Comparison of ENCODE assay signal across 24 mouse cellular contexts in genomic region chr2:119152255-119152654, GRCm38 (mm10). TPM values are rescaled to one million over a fixed set of nuclear protein-coding genes. Genes with fewer than 3 reads are reported as not detected.
A peak's percentile ranks its signal among the peaks of the same experiment; 100 is the strongest.
DNase-seq lines count a peak whose midpoint lies in the region; ATAC-seq lines count a peak whose summit lies in the region.
"Had no signal": no experiment of that assay in that cellular context is flagged by ENCODE, and none has a peak within 500 bp of the region (broad histone marks: within the 10 kb centered on the region; RNA-seq: fewer than 3 reads in every experiment).

No protein-coding gene starts in this region.

- no peak overlapping the region for H3K27ac ChIP-seq in heart, embryonic 13.5 days (replicated peaks)
- H3K27ac ChIP-seq: embryonic facial prominence, embryonic 15.5 days; forebrain, embryonic 10.5 days; forebrain, embryonic 15.5 days; heart, adult 2 months; heart, embryonic 15.5 days; hindbrain, embryonic 10.5 days; hindbrain, embryonic 14.5 days; intestine, embryonic 15.5 days had no signal

- H3K4me3 ChIP-seq in heart, embryonic 13.5 days: no peak overlapping the region
- H3K4me3 ChIP-seq: embryonic facial prominence, embryonic 15.5 days; erythroblast, embryonic 14.5 days; forebrain, embryonic 10.5 days; forebrain, embryonic 15.5 days; heart, adult 2 months; heart, embryonic 15.5 days; hindbrain, embryonic 10.5 days; intestine, embryonic 15.5 days had no signal

- H3K36me3 ChIP-seq in heart, embryonic 13.5 days: peaks cover 72% of the 10 kb centered on the region

- no peaks in the 10 kb centered on the region for H3K9me3 ChIP-seq in heart, embryonic 13.5 days
- H3K9me3 ChIP-seq: embryonic facial prominence, embryonic 15.5 days; forebrain, embryonic 10.5 days; forebrain, embryonic 15.5 days; heart, embryonic 15.5 days; hindbrain, embryonic 10.5 days; intestine, embryonic 15.5 days had no signal

- H3K4me2 ChIP-seq in heart, embryonic 13.5 days: 0 out of 2 replicates have a peak overlapping the region, but pooled peaks have one; percentile 2
- H3K4me2 ChIP-seq: embryonic facial prominence, embryonic 15.5 days; forebrain, embryonic 15.5 days; heart, embryonic 15.5 days; hindbrain, embryonic 14.5 days; intestine, embryonic 15.5 days had no signal

- DNase-seq in adrenal gland, postnatal 10 days: peak; percentile 64
- no peak for DNase-seq in adrenal gland, adult 18-20 months (ENCODE audit: low spot score in 2 of 2)
- DNase-seq in heart, adult 11 months: no peak
- peak; percentile 68 for DNase-seq in retina, adult 2 months (ENCODE audit: low read depth, low spot score)
- no peak for DNase-seq in retina, postnatal 1 day
- DNase-seq in kidney, postnatal 36 days: no peak
- DNase-seq: adrenal gland, adult 8-10 months; B cell, adult 2 months; cerebellum, adult 8-10 months; cerebellum, postnatal 14 days; embryo, embryonic 11 days; gastrocnemius, postnatal 10 days; heart, adult 2 months had no signal

- WGBS in heart, embryonic 13.5 days: 33% methylated on average over 6 of the region's 6 CpGs

- no peak for ATAC-seq in heart, embryonic 13.5 days (ENCODE audit: extremely low read depth, insufficient number of reproducible peaks, low FRiP score, low TSS enrichment)
- ATAC-seq: CD4-positive, CD25-positive, alpha-beta regulatory T cell, adult 4 months; forebrain, embryonic 15.5 days; intestine, embryonic 15.5 days had no signal

- H3K27me3 ChIP-seq in heart, embryonic 13.5 days (replicated peaks): no peaks in the 10 kb centered on the region
- H3K27me3 ChIP-seq: embryonic facial prominence, embryonic 15.5 days; forebrain, embryonic 15.5 days; heart, embryonic 15.5 days; intestine, embryonic 15.5 days had no signal

- peaks cover 24% of the 10 kb centered on the region for H3K4me1 ChIP-seq in heart, embryonic 13.5 days

- H3K9ac ChIP-seq in heart, embryonic 13.5 days: 0 out of 2 replicates have a peak overlapping the region, but pooled peaks have one; percentile 47
- H3K9ac ChIP-seq: embryonic facial prominence, embryonic 15.5 days; forebrain, embryonic 15.5 days; heart, embryonic 15.5 days; hindbrain, embryonic 14.5 days; intestine, embryonic 15.5 days had no signal

RNA-seq across cellular contexts. Expression of gene Rmdn3, which starts 4.6 kb away (rescaled TPM):
- 10 to 100 TPM; 77.3 to 78.7 TPM for total RNA-seq in adrenal gland, postnatal 10 days (2021)
- 100 to 1,000 TPM in 1 of 2 experiments, 10 to 100 TPM in 1; 72.4 to 101 TPM for total RNA-seq in adrenal gland, adult 18-20 months (2021)
- 23.3 and 26.6 TPM in 2 replicates for polyA plus RNA-seq in heart, embryonic 13.5 days (2015; fragmentation: Nextera tagmentation; extraction: Ambion mirVana)

RNA-seq across cellular contexts. Expression of gene Gchfr, which starts 15.3 kb away (rescaled TPM):
- 10 to 100 TPM; 25.9 to 43.2 TPM for total RNA-seq in adrenal gland, postnatal 10 days (2021)
- 10 to 100 TPM; 24.3 to 26.0 TPM for total RNA-seq in adrenal gland, adult 18-20 months (2021)
- polyA plus RNA-seq in heart, embryonic 13.5 days (2015; fragmentation: Nextera tagmentation; extraction: Ambion mirVana): 5.3 and 7.9 TPM in 2 replicates
- total RNA-seq: common myeloid progenitor, adult 5-6 weeks had no signal
- polyA plus RNA-seq: CD4-positive, CD25-positive, alpha-beta regulatory T cell, adult 4 months had no signal

RNA-seq across cellular contexts. Expression of gene Gm14137, which starts 22.1 kb away (rescaled TPM):
- total RNA-seq in adrenal gland, postnatal 10 days (2021): under 1 TPM; 0.15 to 0.24 TPM
- total RNA-seq in adrenal gland, adult 18-20 months (2021): under 1 TPM in 1 of 2 experiments, not detected in 1; 0.13 TPM
- polyA plus RNA-seq in heart, embryonic 13.5 days (2015; fragmentation: Nextera tagmentation; extraction: Ambion mirVana): 0.37 and 0.44 TPM in 2 replicates
- total RNA-seq: common myeloid progenitor, adult 5-6 weeks; heart, adult 2 months had no signal
- polyA plus RNA-seq: erythroblast, embryonic 14.5 days had no signal

RNA-seq across cellular contexts. Expression of gene Rad51, which starts 39.7 kb away (rescaled TPM):
- 1 to 10 TPM; 9.1 to 9.3 TPM for total RNA-seq in adrenal gland, postnatal 10 days (2021)
- total RNA-seq in adrenal gland, adult 18-20 months (2021): under 1 TPM; 0.70 to 0.74 TPM
- polyA plus RNA-seq in heart, embryonic 13.5 days (2015; fragmentation: Nextera tagmentation; extraction: Ambion mirVana): 30.7 and 31.1 TPM in 2 replicates

RNA-seq across cellular contexts. Expression of gene Zfyve19, which starts 56.2 kb away (rescaled TPM):
- 10 to 100 TPM; 25.1 to 33.8 TPM for total RNA-seq in adrenal gland, postnatal 10 days (2021)
- total RNA-seq in adrenal gland, adult 18-20 months (2021): 10 to 100 TPM; 32.0 to 32.4 TPM
- 29.5 and 35.0 TPM in 2 replicates for polyA plus RNA-seq in heart, embryonic 13.5 days (2015; fragmentation: Nextera tagmentation; extraction: Ambion mirVana)

Comparison
In these comparisons a context has a peak if more than half of its experiments do, and no peak if none do; other contexts are left out.
1. DNase-seq: peak in adrenal gland, postnatal 10 days (single experiment) and retina, adult 2 months (single experiment); none in adrenal gland, adult 18-20 months (0 of 2), heart, adult 11 months (single experiment), retina, postnatal 1 day (single experiment) and kidney, postnatal 36 days (0 of 2).